Comparison of ENCODE assay signal across 14 mouse cellular contexts in genomic region chr4:133247806-133248449, GRCm38 (mm10). TPM values are rescaled to one million over a fixed set of nuclear protein-coding genes. Genes with fewer than 3 reads are reported as not detected.
A peak's percentile ranks its signal among the peaks of the same experiment; 100 is the strongest.
DNase-seq lines count a peak whose midpoint lies in the region; ATAC-seq and TF ChIP-seq lines count a peak whose summit lies in the region.
"Had no signal": no experiment of that assay in that cellular context is flagged by ENCODE, and none has a peak within 500 bp of the region (broad histone marks: within the 10 kb centered on the region; RNA-seq: fewer than 3 reads in every experiment).

No protein-coding gene starts in this region.

- TF ChIP-seq POLR2A in heart, adult 2 months (IDR thresholded peaks at IDR 0.05; ENCODE audit: insufficient read depth, low read depth, low read length): no peak
- no peak for TF ChIP-seq POLR2A in small intestine, adult 2 months (IDR thresholded peaks at IDR 0.05; ENCODE audit: low read depth, low read length)

- no peak for DNase-seq in heart, adult 2 months
- peak; percentile 69 for DNase-seq in c-Kit-negative CD71-positive TER-119-positive erythroid progenitor cells, embryonic 14.5 days (ENCODE audit: low read depth, low spot score)
- DNase-seq in liver, embryonic 11.5 days (ENCODE audit: low spot score): no peak
- no peak for DNase-seq in hindbrain, postnatal 0 days (ENCODE audit: low spot score)
- DNase-seq in urinary bladder, postnatal 10 days (ENCODE audit: low spot score): no peak
- DNase-seq: cerebellum, postnatal 25 days; right cerebral cortex, postnatal 14 days had no signal

- no peaks in the 10 kb centered on the region for H3K9me3 ChIP-seq in heart, embryonic 12.5 days (replicated peaks)
- H3K9me3 ChIP-seq in liver, embryonic 11.5 days (ENCODE audit: control insufficient read depth, low read length): no peaks in the 10 kb centered on the region
- no peaks in the 10 kb centered on the region for H3K9me3 ChIP-seq in forebrain, embryonic 13.5 days (replicated peaks)
- H3K9me3 ChIP-seq in hindbrain, postnatal 0 days (ENCODE audit: low read length): no peaks in the 10 kb centered on the region
- H3K9me3 ChIP-seq: embryonic facial prominence, embryonic 13.5 days; forebrain, embryonic 15.5 days had no signal

- H3K79me2 ChIP-seq in heart, adult 2 months (replicated peaks; ENCODE audit: control insufficient read depth, insufficient read depth, low read length): no peaks in the 10 kb centered on the region

- H3K4me1 ChIP-seq in heart, embryonic 12.5 days (replicated peaks): peaks cover 28% of the 10 kb centered on the region
- peaks cover 4% of the 10 kb centered on the region for H3K4me1 ChIP-seq in heart, adult 2 months (ENCODE audit: control insufficient read depth, insufficient read depth, low read length)
- H3K4me1 ChIP-seq in liver, embryonic 11.5 days (replicated peaks; ENCODE audit: control insufficient read depth, insufficient read depth, low read length): peaks cover 49% of the 10 kb centered on the region
- peaks cover 28% of the 10 kb centered on the region for H3K4me1 ChIP-seq in small intestine, adult 2 months (ENCODE audit: control insufficient read depth, insufficient read depth, insufficient read length, low read length)
- H3K4me1 ChIP-seq in forebrain, embryonic 13.5 days: peaks cover 11% of the 10 kb centered on the region
- H3K4me1 ChIP-seq in hindbrain, postnatal 0 days (ENCODE audit: insufficient read depth, low read length): 0 out of 2 replicates have a peak, but pooled peaks cover 6% of the 10 kb centered on the region

- H3K9ac ChIP-seq in heart, embryonic 12.5 days: no peak overlapping the region
- no peak overlapping the region for H3K9ac ChIP-seq in heart, adult 2 months (ENCODE audit: low read depth, low read length)
- peak overlapping the region; percentile 23; the same call in 1 of the 2 replicates for H3K9ac ChIP-seq in liver, embryonic 11.5 days (ENCODE audit: low read depth, low read length)
- no peak overlapping the region for H3K9ac ChIP-seq in forebrain, embryonic 13.5 days
- H3K9ac ChIP-seq in hindbrain, postnatal 0 days (replicated peaks; ENCODE audit: low read length): no peak overlapping the region
- H3K9ac ChIP-seq: forebrain, embryonic 15.5 days had no signal

- H3K4me2 ChIP-seq in heart, embryonic 12.5 days: no peak overlapping the region
- peak overlapping the region; percentile 52 for H3K4me2 ChIP-seq in liver, embryonic 11.5 days
- no peak overlapping the region for H3K4me2 ChIP-seq in forebrain, embryonic 13.5 days
- no peak overlapping the region for H3K4me2 ChIP-seq in hindbrain, postnatal 0 days (ENCODE audit: low read depth, low read length)
- H3K4me2 ChIP-seq: embryonic facial prominence, embryonic 13.5 days; forebrain, embryonic 15.5 days had no signal

- 50% methylated on average over 13 of the region's 13 CpGs for WGBS in heart, embryonic 12.5 days
- 75% methylated on average over 13 of the region's 13 CpGs for whole genome bisulfite sequencing in heart, adult 2 months
- WGBS in liver, embryonic 11.5 days: 43% methylated on average over 13 of the region's 13 CpGs
- WGBS in small intestine, adult 2 months: 40% methylated on average over 13 of the region's 13 CpGs
- 76% methylated on average over 13 of the region's 13 CpGs for WGBS in forebrain, embryonic 13.5 days
- 81% methylated on average over 13 of the region's 13 CpGs for WGBS in hindbrain, postnatal 0 days

- TF ChIP-seq CTCF in heart, adult 2 months (IDR thresholded peaks at IDR 0.05): no peak
- no peak for TF ChIP-seq CTCF in small intestine, adult 2 months (IDR thresholded peaks at IDR 0.05; ENCODE audit: extremely low read depth, insufficient read length, insufficient replicate concordance, low read depth, low read length)
- no peak for TF ChIP-seq CTCF in hindbrain, postnatal 0 days (IDR thresholded peaks at IDR 0.05; ENCODE audit: low read depth)

- H3K27ac ChIP-seq in heart, embryonic 12.5 days (ENCODE audit: poor library complexity, severe bottlenecking): no peak overlapping the region
- H3K27ac ChIP-seq in heart, adult 2 months: no peak overlapping the region
- H3K27ac ChIP-seq in liver, embryonic 11.5 days (ENCODE audit: low read depth, low read length): peak overlapping the region; percentile 77
- H3K27ac ChIP-seq in small intestine, adult 2 months (ENCODE audit: insufficient read depth, low read depth, low read length): peak overlapping the region; percentile 43
- H3K27ac ChIP-seq in forebrain, embryonic 13.5 days: no peak overlapping the region
- H3K27ac ChIP-seq in hindbrain, postnatal 0 days: no peak overlapping the region
- H3K27ac ChIP-seq: embryonic facial prominence, embryonic 13.5 days; forebrain, embryonic 15.5 days had no signal

- intact Hi-C loops in heart, adult 2 months (cut with DNase I): no loop called here

- H3K27me3 ChIP-seq in heart, embryonic 12.5 days (replicated peaks): peaks cover 91% of the 10 kb centered on the region
- H3K27me3 ChIP-seq in heart, adult 2 months (ENCODE audit: control insufficient read depth, insufficient read depth, low read length): no peaks in the 10 kb centered on the region
- peaks cover 43% of the 10 kb centered on the region for H3K27me3 ChIP-seq in liver, embryonic 11.5 days (replicated peaks; ENCODE audit: control insufficient read depth, insufficient read depth, low read length)
- no peaks in the 10 kb centered on the region for H3K27me3 ChIP-seq in small intestine, adult 2 months (ENCODE audit: control insufficient read depth, insufficient read depth, low read length)
- peaks cover 97% of the 10 kb centered on the region for H3K27me3 ChIP-seq in forebrain, embryonic 13.5 days
- H3K27me3 ChIP-seq in hindbrain, postnatal 0 days (ENCODE audit: insufficient read depth, low read length): peaks cover 32% of the 10 kb centered on the region

- peak; percentile 41; the same call in 1 of the 2 replicates for ATAC-seq in heart, embryonic 12.5 days (ENCODE audit: insufficient number of reproducible peaks, low FRiP score)
- peak; percentile 93 for ATAC-seq in liver, embryonic 11.5 days (replicated peaks; ENCODE audit: low FRiP score)
- no peak for ATAC-seq in forebrain, embryonic 13.5 days
- ATAC-seq in hindbrain, postnatal 0 days: no peak
- ATAC-seq: forebrain, embryonic 15.5 days; hindbrain, embryonic 16.5 days had no signal

- no peak overlapping the region for H3K4me3 ChIP-seq in heart, embryonic 12.5 days
- H3K4me3 ChIP-seq in heart, adult 2 months: no peak overlapping the region
- peak overlapping the region; percentile 5; the same call in 1 of the 2 replicates for H3K4me3 ChIP-seq in liver, embryonic 11.5 days (ENCODE audit: low read depth, low read length)
- no peak overlapping the region for H3K4me3 ChIP-seq in small intestine, adult 2 months (ENCODE audit: low read depth, low read length)
- no peak overlapping the region for H3K4me3 ChIP-seq in forebrain, embryonic 13.5 days
- no peak overlapping the region for H3K4me3 ChIP-seq in hindbrain, postnatal 0 days (ENCODE audit: low read length)
- H3K4me3 ChIP-seq: embryonic facial prominence, embryonic 13.5 days; forebrain, embryonic 15.5 days had no signal

- no peak for TF ChIP-seq EP300 in heart, adult 2 months (IDR thresholded peaks at IDR 0.05; ENCODE audit: insufficient read depth, low read depth, low read length)

- no peaks in the 10 kb centered on the region for H3K36me3 ChIP-seq in heart, embryonic 12.5 days
- no peaks in the 10 kb centered on the region for H3K36me3 ChIP-seq in heart, adult 2 months (ENCODE audit: control insufficient read depth, insufficient read depth, low read length)
- no peaks in the 10 kb centered on the region for H3K36me3 ChIP-seq in liver, embryonic 11.5 days (ENCODE audit: control insufficient read depth, insufficient read depth, low read length)
- no peaks in the 10 kb centered on the region; the same call in none of the 2 replicates for H3K36me3 ChIP-seq in small intestine, adult 2 months (ENCODE audit: control insufficient read depth, insufficient read depth, low read length)
- no peaks in the 10 kb centered on the region for H3K36me3 ChIP-seq in forebrain, embryonic 13.5 days (ENCODE audit: poor library complexity, severe bottlenecking)
- no peaks in the 10 kb centered on the region for H3K36me3 ChIP-seq in hindbrain, postnatal 0 days (ENCODE audit: insufficient read depth, low read length)
- H3K36me3 ChIP-seq: embryonic facial prominence, embryonic 13.5 days; forebrain, embryonic 15.5 days had no signal

RNA-seq across cellular contexts. Expression of gene Map3k6, which starts 7.3 kb away (rescaled TPM):
- polyA plus RNA-seq in heart, embryonic 12.5 days (2016; fragmentation: Nextera tagmentation; extraction: Ambion mirVana): 2.3 and 3.2 TPM in 2 replicates
- 10 to 100 TPM; 16.3 to 27.3 TPM for total RNA-seq in heart, adult 2 months (2021)
- 12.0 and 15.7 TPM in 2 replicates for polyA plus RNA-seq in heart, adult 2 months (2012; rRNA removed)
- polyA plus RNA-seq in liver, embryonic 11.5 days (2014; fragmentation: Nextera tagmentation; extraction: Ambion mirVana): 2.2 and 3.5 TPM in 2 replicates
- 1.7 and 75.5 TPM in 2 replicates for polyA plus RNA-seq in small intestine, adult 2 months (2012; rRNA removed)
- polyA plus RNA-seq in forebrain, embryonic 13.5 days (2015; fragmentation: Nextera tagmentation; extraction: Ambion mirVana): 0.92 and 1.0 TPM in 2 replicates
- total RNA-seq in hindbrain, postnatal 0 days (2014; rRNA removed): 7.2 and 11.7 TPM in 2 replicates
- 4.7 and 5.8 TPM in 2 replicates for polyA plus RNA-seq in hindbrain, postnatal 0 days (2015; fragmentation: Nextera tagmentation; extraction: Ambion mirVana)

RNA-seq across cellular contexts. Expression of gene Sytl1, which starts 15.0 kb away (rescaled TPM):
- 0.41 and 0.47 TPM in 2 replicates for polyA plus RNA-seq in heart, embryonic 12.5 days (2016; fragmentation: Nextera tagmentation; extraction: Ambion mirVana)
- under 1 TPM; 0.29 to 0.61 TPM for total RNA-seq in heart, adult 2 months (2021)
- 0.53 and 0.80 TPM in 2 replicates for polyA plus RNA-seq in heart, adult 2 months (2012; rRNA removed)
- 0.39 and 0.52 TPM in 2 replicates for polyA plus RNA-seq in liver, embryonic 11.5 days (2014; fragmentation: Nextera tagmentation; extraction: Ambion mirVana)
- 10.9 and 12.7 TPM in 2 replicates for polyA plus RNA-seq in small intestine, adult 2 months (2012; rRNA removed)
- 0.43 and 0.59 TPM in 2 replicates for polyA plus RNA-seq in forebrain, embryonic 13.5 days (2015; fragmentation: Nextera tagmentation; extraction: Ambion mirVana)
- 1.4 TPM in 1 of 2 replicates, not detected in the other for total RNA-seq in hindbrain, postnatal 0 days (2014; rRNA removed)
- 0.18 and 0.40 TPM in 2 replicates for polyA plus RNA-seq in hindbrain, postnatal 0 days (2015; fragmentation: Nextera tagmentation; extraction: Ambion mirVana)

RNA-seq across cellular contexts. Expression of gene Tmem222, which starts 29.7 kb away (rescaled TPM):
- polyA plus RNA-seq in heart, embryonic 12.5 days (2016; fragmentation: Nextera tagmentation; extraction: Ambion mirVana): 52.4 and 55.2 TPM in 2 replicates
- 10 to 100 TPM; 31.9 to 33.9 TPM for total RNA-seq in heart, adult 2 months (2021)
- 48.3 and 72.9 TPM in 2 replicates for polyA plus RNA-seq in heart, adult 2 months (2012; rRNA removed)
- 73.5 and 74.2 TPM in 2 replicates for polyA plus RNA-seq in liver, embryonic 11.5 days (2014; fragmentation: Nextera tagmentation; extraction: Ambion mirVana)
- 26.2 and 58.0 TPM in 2 replicates for polyA plus RNA-seq in small intestine, adult 2 months (2012; rRNA removed)
- 85.8 and 94.5 TPM in 2 replicates for polyA plus RNA-seq in forebrain, embryonic 13.5 days (2015; fragmentation: Nextera tagmentation; extraction: Ambion mirVana)
- 120 and 138 TPM in 2 replicates for total RNA-seq in hindbrain, postnatal 0 days (2014; rRNA removed)
- 127 and 136 TPM in 2 replicates for polyA plus RNA-seq in hindbrain, postnatal 0 days (2015; fragmentation: Nextera tagmentation; extraction: Ambion mirVana)

RNA-seq across cellular contexts. Expression of gene Gpr3, which starts 35.6 kb away (rescaled TPM):
- polyA plus RNA-seq in heart, embryonic 12.5 days (2016; fragmentation: Nextera tagmentation; extraction: Ambion mirVana): 0.27 and 0.37 TPM in 2 replicates
- under 1 TPM in 1 of 2 experiments, not detected in 1; 0.11 TPM for total RNA-seq in heart, adult 2 months (2021)
- 0.15 and 0.37 TPM in 2 replicates for polyA plus RNA-seq in heart, adult 2 months (2012; rRNA removed)
- 0.17 TPM in 1 of 2 replicates, not detected in the other for polyA plus RNA-seq in liver, embryonic 11.5 days (2014; fragmentation: Nextera tagmentation; extraction: Ambion mirVana)
- 0.17 TPM in 1 of 2 replicates, not detected in the other for polyA plus RNA-seq in small intestine, adult 2 months (2012; rRNA removed)
- polyA plus RNA-seq in forebrain, embryonic 13.5 days (2015; fragmentation: Nextera tagmentation; extraction: Ambion mirVana): 0.33 and 0.57 TPM in 2 replicates
- 7.0 and 7.3 TPM in 2 replicates for total RNA-seq in hindbrain, postnatal 0 days (2014; rRNA removed)
- polyA plus RNA-seq in hindbrain, postnatal 0 days (2015; fragmentation: Nextera tagmentation; extraction: Ambion mirVana): 4.5 and 5.5 TPM in 2 replicates
- total RNA-seq: gastrocnemius, postnatal 25 days had no signal

RNA-seq across cellular contexts. Expression of gene Cd164l2, which starts 36.0 kb away (rescaled TPM):
- 0.34 TPM in 1 of 2 replicates, not detected in the other for polyA plus RNA-seq in heart, embryonic 12.5 days (2016; fragmentation: Nextera tagmentation; extraction: Ambion mirVana)
- not detected for total RNA-seq in heart, adult 2 months (2021)
- 0.53 and 0.66 TPM in 2 replicates for polyA plus RNA-seq in heart, adult 2 months (2012; rRNA removed)
- 0.70 and 0.77 TPM in 2 replicates for polyA plus RNA-seq in liver, embryonic 11.5 days (2014; fragmentation: Nextera tagmentation; extraction: Ambion mirVana)
- 0.61 and 0.93 TPM in 2 replicates for polyA plus RNA-seq in small intestine, adult 2 months (2012; rRNA removed)
- 0.17 and 0.30 TPM in 2 replicates for polyA plus RNA-seq in forebrain, embryonic 13.5 days (2015; fragmentation: Nextera tagmentation; extraction: Ambion mirVana)
- total RNA-seq in hindbrain, postnatal 0 days (2014; rRNA removed): 6.2 and 6.9 TPM in 2 replicates
- polyA plus RNA-seq in hindbrain, postnatal 0 days (2015; fragmentation: Nextera tagmentation; extraction: Ambion mirVana): 9.6 and 11.9 TPM in 2 replicates
- total RNA-seq: gastrocnemius, postnatal 25 days had no signal

Comparison
In these comparisons a context has a peak if more than half of its experiments do, and no peak if none do; other contexts are left out.
1. ATAC-seq: peak in heart, embryonic 12.5 days (single experiment) and liver, embryonic 11.5 days (single experiment); none in forebrain, embryonic 13.5 days (single experiment) and hindbrain, postnatal 0 days (single experiment).
2. H3K27ac ChIP-seq: peak in liver, embryonic 11.5 days (single experiment) and small intestine, adult 2 months (single experiment); none in heart, embryonic 12.5 days (single experiment), heart, adult 2 months (single experiment), forebrain, embryonic 13.5 days (single experiment) and hindbrain, postnatal 0 days (single experiment).